Mouse (Mus musculus) inflammation-experienced regulatory T-cells, adult 6 months (primary cell): ENCODE measurements around the gene Myo10. TPM values are rescaled to one million over a fixed set of nuclear protein-coding genes. Genes with fewer than 3 reads are reported as not detected.

Experiments
- ATAC-seq: one replicate; pipeline ENCODE4 v1.8.0; 2017
- polyA plus RNA-seq, 3 experiments: library from polyadenylated mRNA; unstranded; fragments of 100-300 nt; shearing (Covaris generic); gene quantifications; one replicate each; pipeline ENCODE4 v1.2.1; 2017

Myo10 gene
- polyA plus RNA-seq, 3 experiments from 2014 or later: 0.55 to 0.98 (median 0.91) TPM

GRCm38 (mm10) chr15:25620560-25620959, 1.8 kb upstream of the Myo10 start:
- no peak for ATAC-seq

- no peak for ATAC-seq
These were observed 750 bp upstream of the Myo10 start for GRCm38 (mm10) chr15:25621351-25622199.

- peak; percentile 34 for ATAC-seq
These were observed 644 bp downstream of the Myo10 start for GRCm38 (mm10) chr15:25622867-25623471.

- no peak for ATAC-seq
These were observed 1.3 kb downstream of the Myo10 start for GRCm38 (mm10) chr15:25623556-25624180.

GRCm38 (mm10) chr15:25624263-25624662, 1.9 kb downstream of the Myo10 start:
- no peak for ATAC-seq

DNA sequence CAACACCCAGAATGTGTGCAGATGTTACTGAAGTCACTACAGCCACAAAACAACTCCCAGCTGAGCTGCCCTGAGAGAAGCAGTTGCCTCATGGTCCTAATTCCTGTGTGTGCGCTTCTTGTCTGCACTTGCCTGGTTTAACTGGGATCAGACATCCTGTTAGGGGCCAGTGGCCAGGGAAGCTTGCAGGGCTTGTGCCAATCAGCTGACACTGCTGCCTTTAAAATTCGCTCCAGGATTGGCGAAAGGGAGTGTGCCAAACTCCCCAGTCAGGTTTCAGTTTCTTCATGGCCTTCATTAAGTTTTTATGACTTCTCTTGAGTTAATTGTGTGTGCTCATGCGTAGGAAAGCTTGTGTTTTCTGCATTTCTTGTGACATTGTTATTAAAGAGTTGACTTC, 3.1 kb downstream of the Myo10 start:
- no peak for ATAC-seq

DNA sequence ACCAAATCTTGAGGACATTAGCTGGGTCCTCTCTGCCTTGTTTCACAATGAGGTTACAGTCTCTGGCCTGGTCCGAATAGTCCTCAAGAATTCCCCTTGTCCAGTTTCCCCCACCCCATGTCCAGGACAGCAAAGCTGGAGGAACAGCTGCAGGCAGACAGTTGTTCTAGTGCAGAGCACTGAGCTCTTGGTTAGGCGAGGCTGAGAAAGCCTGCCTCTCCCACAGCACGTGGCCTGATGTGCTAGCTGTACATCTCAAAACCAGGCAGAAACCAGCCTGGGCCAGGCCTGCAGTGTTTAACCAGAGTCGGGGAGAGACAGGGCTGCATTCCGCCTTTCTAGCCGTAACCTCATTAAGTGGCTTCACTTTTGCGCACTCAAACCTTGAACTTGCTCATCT, 4.7 kb downstream of the Myo10 start:
- no peak for ATAC-seq

DNA sequence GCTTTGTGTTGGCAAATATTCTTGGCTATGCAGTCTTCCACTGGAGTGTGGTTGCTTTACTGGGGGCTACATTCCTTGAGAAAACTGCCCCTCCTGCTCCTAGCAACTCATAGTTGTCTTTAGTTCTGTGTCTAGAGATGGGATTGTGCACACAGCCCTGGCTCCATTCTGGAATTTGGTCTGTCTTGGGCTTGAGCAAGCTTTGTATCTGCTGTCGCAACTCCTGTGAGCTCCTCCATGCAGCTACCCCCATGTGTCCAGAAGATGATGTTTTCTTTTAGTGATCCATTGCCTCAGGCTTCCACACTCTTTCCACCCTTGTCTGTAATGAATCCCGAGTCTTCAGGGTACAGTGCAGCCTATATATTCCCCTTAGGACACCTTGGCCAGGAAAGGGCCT, 5.9 kb downstream of the Myo10 start:
- ATAC-seq: no peak

DNA sequence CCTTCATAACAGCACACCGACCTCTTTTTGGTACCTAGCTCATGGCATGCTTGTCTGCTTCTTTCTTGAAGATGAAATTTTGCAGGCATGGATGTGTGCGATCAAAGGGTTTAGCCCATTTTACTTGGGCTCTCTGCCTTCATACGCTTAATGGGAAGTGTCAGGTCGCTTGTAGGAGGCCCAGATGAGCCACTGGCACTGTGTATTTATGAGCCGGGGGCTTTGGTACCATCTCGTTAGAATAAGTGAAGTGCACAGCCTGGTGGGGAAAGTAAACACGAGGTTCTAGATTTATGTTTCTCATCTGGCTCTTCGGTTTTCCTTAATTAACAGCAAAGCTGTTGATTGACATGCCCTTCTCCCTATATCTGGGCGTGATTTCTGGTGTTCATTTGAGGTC, 8.4 kb downstream of the Myo10 start:
- no peak for ATAC-seq

DNA sequence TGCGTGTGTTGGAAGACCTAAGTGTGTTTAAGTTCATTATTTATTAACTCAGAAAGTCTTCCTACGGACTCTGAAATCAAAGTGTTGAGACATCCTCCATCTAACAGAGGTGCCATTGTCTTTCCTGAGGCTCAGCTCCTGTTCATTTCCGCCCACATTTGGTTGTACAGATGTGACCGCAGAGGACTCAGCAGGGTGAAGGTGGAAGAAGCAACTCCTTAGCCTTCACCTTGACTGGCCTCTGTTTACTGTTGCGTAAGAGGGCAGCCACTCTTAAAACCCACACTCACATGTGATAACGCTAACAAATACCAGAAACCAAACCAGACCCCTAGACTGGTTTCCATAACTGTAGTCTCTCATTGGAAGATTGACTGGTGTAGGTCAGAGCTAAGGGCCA, 9.0 kb downstream of the Myo10 start:
- ATAC-seq: no peak

DNA sequence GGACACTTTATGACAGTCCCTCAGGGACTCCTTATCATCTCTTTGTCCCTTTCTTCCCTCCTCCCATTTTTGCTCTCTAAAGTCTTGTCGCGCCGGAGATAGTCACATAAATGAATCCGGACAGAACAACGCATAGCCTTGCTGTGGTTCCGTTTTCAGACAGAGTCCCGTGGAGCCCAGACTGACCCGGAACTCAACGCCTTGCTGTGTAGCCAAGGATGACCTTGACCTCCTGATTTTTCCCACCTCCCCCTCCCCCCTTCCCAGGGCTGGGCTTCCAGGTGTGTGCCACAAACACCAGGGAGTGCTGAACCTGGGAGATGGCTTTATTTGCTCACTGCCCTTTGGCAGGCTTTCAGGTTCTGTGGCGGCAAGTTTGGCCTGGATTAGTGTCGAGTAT, 10.6 kb downstream of the Myo10 start:
- no peak for ATAC-seq

DNA sequence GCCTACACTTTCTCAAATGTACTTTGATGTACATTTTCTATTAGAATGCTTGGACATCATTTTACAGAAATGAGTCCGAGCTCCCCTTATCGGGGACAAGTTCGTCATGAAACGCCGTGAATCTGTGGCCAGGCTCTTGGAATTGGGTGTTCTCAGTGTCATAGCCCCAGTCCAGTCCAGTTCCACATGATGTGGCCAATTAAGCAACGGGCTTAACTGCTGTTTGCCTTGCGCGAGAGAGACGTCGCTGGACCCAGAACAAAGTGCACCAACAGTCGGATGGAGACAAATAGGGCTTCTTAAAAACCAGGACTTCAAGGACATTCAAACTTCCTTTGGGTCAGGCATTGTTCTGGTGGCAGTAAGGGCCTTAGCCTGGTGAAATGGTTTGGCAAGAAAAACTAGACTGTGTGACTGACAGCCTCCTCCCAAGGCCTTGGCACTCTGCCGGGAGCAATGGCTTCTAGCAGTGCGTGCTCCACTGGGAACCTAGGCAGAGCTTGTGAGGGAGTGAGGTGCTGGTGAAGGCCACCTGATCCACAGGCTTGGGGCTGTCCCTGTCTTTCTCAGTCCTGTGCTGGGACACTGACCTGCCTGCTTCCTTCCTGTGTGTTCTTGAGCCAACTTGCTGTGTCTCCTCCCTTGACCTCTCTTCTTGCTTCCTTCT, 11.5 kb downstream of the Myo10 start:
- no peak for ATAC-seq

DNA sequence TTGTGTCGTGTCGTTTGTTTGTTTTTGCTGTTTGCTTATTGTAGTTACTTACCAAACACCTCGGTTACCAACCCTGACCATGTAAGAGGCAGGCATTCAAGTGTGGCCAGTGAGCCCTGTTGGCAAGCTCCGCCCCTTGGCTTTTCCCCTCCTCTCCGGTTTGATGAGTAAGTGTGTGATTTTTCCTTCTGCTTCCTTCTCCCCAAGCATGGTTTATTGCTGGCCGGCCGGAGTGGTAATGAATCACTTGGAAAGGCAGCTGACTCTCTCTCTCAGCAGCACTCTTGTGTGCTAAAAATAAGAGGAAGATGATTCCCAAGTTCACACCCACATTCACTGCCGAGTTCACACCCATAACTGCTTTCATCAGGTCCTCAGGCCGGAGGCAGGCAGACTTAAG, 15.4 kb downstream of the Myo10 start:
- no peak for ATAC-seq

DNA sequence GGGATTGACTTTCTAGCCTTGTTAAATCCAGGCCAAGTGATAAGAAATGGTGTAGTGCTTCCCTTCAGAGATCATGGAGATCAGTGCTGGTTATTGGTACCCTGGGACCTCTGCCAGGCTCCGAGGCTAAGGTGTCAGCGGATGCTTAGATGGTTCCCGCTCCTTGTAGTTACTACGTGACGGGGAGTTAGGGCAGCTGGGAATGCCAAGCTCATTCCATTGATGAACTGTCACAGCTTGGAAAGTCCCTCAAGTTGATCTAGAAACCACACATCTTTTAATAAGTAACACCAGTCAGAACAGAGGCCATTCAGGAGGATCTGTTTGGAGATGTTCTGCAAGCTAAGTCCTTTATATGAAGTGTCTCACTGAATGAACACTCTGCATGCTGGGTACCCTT, 16.9 kb downstream of the Myo10 start:
- no peak for ATAC-seq

GRCm38 (mm10) chr15:25640840-25641752, 18.8 kb downstream of the Myo10 start:
- ATAC-seq: no peak

DNA sequence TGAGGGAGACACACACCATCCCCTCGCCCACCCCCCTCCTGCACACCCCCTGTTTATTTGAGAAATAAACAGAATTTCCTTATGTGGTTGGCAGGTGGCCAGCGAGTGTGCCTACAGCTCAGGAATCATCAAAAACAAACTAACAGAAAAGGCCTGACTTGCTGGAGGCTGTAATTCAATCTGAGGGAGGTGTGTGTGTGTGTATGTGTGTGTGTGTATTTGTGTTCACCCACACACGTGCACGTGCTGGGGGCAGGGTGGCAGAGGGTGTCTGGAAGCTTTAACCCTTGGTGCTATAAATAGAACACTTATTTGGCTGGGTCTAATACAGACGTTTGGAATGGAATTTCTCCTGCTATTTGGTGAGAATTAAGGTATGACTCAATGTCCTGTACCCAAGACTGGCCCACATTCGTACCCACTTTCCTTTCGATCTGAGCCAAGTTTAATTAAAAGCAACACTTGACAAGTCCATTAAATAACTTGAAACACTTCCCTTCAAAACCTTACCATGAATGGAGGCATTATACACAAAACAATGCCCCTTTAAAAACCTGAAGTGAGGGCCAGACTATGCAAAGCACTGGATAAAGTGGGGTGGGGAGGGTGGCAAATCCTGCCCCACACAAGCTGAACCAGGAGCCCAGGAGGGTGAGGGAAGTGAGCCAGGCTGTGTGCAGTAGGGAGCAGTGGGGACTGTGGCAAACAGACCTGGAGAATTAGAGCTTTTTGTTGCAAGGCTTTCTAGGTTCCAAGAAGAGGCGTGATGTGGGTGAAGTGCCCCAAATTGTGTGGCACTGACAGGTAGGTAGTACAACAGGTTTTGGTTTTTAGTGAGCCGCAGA, 20.1 kb downstream of the Myo10 start:
- ATAC-seq: no peak

DNA sequence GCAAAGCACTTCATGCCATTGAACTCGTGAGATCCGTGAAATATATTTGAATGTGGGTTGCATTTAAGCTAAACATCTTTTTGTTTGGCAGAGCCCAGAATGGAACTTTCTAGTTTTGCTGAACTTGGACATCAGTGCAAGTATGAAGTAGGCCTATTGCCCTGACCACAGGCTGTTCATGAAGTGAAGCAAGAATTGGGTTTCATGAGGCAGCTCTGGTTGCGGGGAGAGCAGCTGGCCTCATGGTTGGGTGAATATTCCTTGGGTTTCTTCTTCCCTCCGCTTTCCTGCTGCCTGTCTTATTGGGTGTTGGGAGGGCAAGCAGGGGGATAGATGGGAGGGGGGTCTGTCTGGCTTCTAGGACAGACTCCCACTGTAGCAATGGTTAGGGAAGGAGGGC, 23.5 kb downstream of the Myo10 start:
- no peak for ATAC-seq

DNA sequence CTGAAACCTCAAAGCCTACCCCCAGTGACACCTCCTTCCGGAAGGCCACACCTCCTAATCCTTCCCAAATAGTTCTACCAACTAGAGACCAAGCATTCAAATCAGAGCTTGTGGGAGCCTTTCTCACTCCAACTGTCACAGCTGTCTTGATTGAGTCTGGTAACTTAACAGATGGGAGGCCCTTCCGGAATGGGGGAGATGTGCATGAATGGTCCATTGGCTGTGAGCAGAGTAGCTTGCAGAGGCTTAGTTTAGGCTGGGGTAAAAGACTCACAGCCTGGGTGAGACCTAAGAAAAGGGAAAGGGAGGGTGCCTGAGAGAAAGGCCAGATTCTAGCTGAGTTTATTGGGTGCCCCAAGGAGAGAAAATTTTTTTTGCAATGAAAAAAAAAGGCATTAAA, 26.0 kb downstream of the Myo10 start:
- no peak for ATAC-seq

- ATAC-seq: no peak
These were observed 28.0 kb downstream of the Myo10 start for GRCm38 (mm10) chr15:25650371-25650770.

- ATAC-seq: no peak
These were observed 29.5 kb downstream of the Myo10 start for GRCm38 (mm10) chr15:25651820-25652219.

GRCm38 (mm10) chr15:25652368-25652767, 30.0 kb downstream of the Myo10 start:
- ATAC-seq: no peak
